Mouse (Mus musculus) G1E (cell line): ENCODE data around the gene Ddah1.

ENCODE experiments used
- CTCF ChIP-seq: IDR thresholded peaks from 2 replicates; pipeline ENCODE4 v1.5.1; 2012; ENCODE audit warnings: low read depth, low read length, inconsistent platforms, mixed read lengths
- GATA1 ChIP-seq: IDR thresholded peaks from 2 replicates; pipeline ENCODE4 v1.6.1; 2012; ENCODE audit warnings: borderline replicate concordance, low read length, inconsistent platforms, mixed read lengths
- TAL1 ChIP-seq: conservative IDR thresholded peaks from 2 replicates; pipeline ENCODE4 v1.6.1; 2012; ENCODE audit warnings: low read depth, low read length, inconsistent platforms, mixed read lengths

- TF ChIP-seq CTCF (no peak), GATA1 (no peak), TAL1 (no peak)
These were observed 32.2 kb downstream of the Ddah1 start for GRCm38 (mm10) chr3:145790709-145791108.
